Mouse (Mus musculus) myocyte (in vitro differentiated cells): Measurements from ENCODE around the gene Tfeb.

Experiments used
- E2F4 ChIP-seq: IDR thresholded peaks from one replicate; pipeline ENCODE4 v1.6.1; 2011; ENCODE audit warnings: mild to moderate bottlenecking, control low read depth, moderate library complexity; ENCODE audit not compliant: insufficient read depth
- POLR2A ChIP-seq: IDR thresholded peaks from one replicate; pipeline ENCODE4 v1.6.1; 2011; ENCODE audit warnings: low read depth, mild to moderate bottlenecking, control low read depth, moderate library complexity; ENCODE audit not compliant: insufficient read length

GRCm38 (mm10) chr17:47814496-47814895, 77.7 kb downstream of the Tfeb start:
- no peak for TF ChIP-seq POLR2A
- TF ChIP-seq E2F4: no peak
